ENCODE assay signal across 8 mouse cellular contexts in the genomic region with DNA sequence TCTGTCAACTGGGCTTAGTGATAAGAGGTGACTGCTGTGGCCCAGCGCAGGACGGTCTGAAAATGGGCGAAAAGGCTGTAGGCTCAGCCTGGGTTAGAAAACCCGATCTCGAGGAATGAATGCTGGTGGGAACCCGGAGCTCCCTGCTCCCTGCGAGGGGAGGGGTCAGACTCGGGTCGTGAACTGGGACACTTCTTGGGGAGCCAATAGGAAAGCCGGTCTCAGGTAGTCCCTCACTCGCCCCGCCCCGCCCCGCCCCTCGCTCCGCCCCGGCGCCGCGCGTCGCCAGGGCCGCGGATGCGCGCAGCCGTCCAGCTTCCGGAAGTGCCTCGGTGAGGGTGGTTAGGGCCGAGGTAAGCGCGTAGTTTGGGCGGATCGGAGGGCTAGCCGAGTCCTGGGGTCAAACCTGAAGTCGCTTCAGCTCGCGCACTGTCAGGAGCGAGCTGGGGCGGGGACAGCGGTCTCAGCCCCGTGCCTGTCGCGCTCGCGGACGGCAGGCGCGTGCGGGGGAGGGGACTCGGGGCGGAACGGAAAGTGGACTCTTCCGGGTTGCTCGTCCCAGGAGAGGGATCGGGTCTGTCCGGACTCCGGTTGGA. TPM values are rescaled to one million over a fixed set of nuclear protein-coding genes. Genes with fewer than 3 reads are reported as not detected.
DNase-seq lines count a peak whose midpoint lies in the region; ATAC-seq and TF ChIP-seq lines count a peak whose summit lies in the region.

Gene Zkscan6, plus strand, starts transcription at position 267 of the 596 bp plus-strand sequence.

- H3K27ac ChIP-seq in ES-E14 (ENCODE audit: insufficient read depth, low read depth, low read length, poor library complexity, severe bottlenecking), result peak within 1 kb of the TSS; percentile 85
- H3K27ac ChIP-seq in forebrain, embryonic 16.5 days (ENCODE audit: low read length), result peak within 1 kb of the TSS; percentile 67; the same call in 1 of the 2 replicates
- H3K27ac ChIP-seq in lung, embryonic 15.5 days, result peak within 1 kb of the TSS; percentile 92

- peak within 1 kb of the TSS; percentile 90 to 94 for H3K4me3 ChIP-seq in ES-E14 (ENCODE audit: insufficient read depth in 1 of 2, low read depth in 1 of 2, low read length in 2 of 2, poor library complexity in 1 of 2, severe bottlenecking in 1 of 2)
- peak within 1 kb of the TSS; percentile 91 for H3K4me3 ChIP-seq in forebrain, embryonic 16.5 days (replicated peaks; ENCODE audit: low read length)
- peak within 1 kb of the TSS; percentile 85 for H3K4me3 ChIP-seq in lung, embryonic 15.5 days

- H3K9ac ChIP-seq in ES-E14 (ENCODE audit: insufficient read depth, low read depth, low read length, poor library complexity, severe bottlenecking), result peak within 1 kb of the TSS; percentile 94
- peak within 1 kb of the TSS; percentile 86 for H3K9ac ChIP-seq in forebrain, embryonic 16.5 days (replicated peaks; ENCODE audit: low read depth, low read length)
- peak within 1 kb of the TSS; percentile 79 for H3K9ac ChIP-seq in lung, embryonic 15.5 days

- under 1% methylated on average over 55 of the region's 58 CpGs for WGBS in forebrain, embryonic 16.5 days
- WGBS in lung, embryonic 15.5 days, result under 1% methylated on average over 57 of the region's 58 CpGs

- ATAC-seq in forebrain, embryonic 16.5 days, result peak; percentile 97
- ATAC-seq in lung, embryonic 15.5 days (ENCODE audit: borderline replicate concordance, extremely low read depth, low FRiP score, low TSS enrichment), result peak; percentile 99

- in situ Hi-C loops in ES-E14 (cut with MboI; ENCODE audit: low sequenced_read_pairs in 2 of 2, unreplicated experiment in 2 of 2), result loop anchor here in 1 of 2 experiments (25.0 kb wide), 1 partner anchor 1230 kb away; the partner anchor contains the start of gene Tmem220

- peaks cover 0 to 2% of the 10 kb centered on the region in 2 experiments; a peak in 1 of 4 replicates for H3K4me1 ChIP-seq in ES-E14 (ENCODE audit: control insufficient read depth in 2 of 2, insufficient read depth in 2 of 2, low read length in 2 of 2, poor library complexity in 1 of 2)
- peaks cover 23% of the 10 kb centered on the region for H3K4me1 ChIP-seq in forebrain, embryonic 16.5 days (replicated peaks; ENCODE audit: control insufficient read depth, insufficient read depth, low read length)
- H3K4me1 ChIP-seq in lung, embryonic 15.5 days, result peaks cover 7% of the 10 kb centered on the region

- H3K36me3 ChIP-seq in ES-E14 (ENCODE audit: control insufficient read depth, insufficient read depth, low read length, poor library complexity, severe bottlenecking), result no peaks in the 10 kb centered on the region
- no peaks in the 10 kb centered on the region for H3K36me3 ChIP-seq in forebrain, embryonic 16.5 days (ENCODE audit: control insufficient read depth, insufficient read depth)
- no peaks in the 10 kb centered on the region for H3K36me3 ChIP-seq in lung, embryonic 15.5 days

- DNase-seq in ES-E14 (ENCODE audit: low read depth, low spot score), result peak; percentile 91
- peak; percentile 92 for DNase-seq in cerebellum, adult 11-12 months
- peak; percentile 86 for DNase-seq in heart, postnatal 4 days
- peak; percentile 81 to 84 for DNase-seq in layer of hippocampus, adult 8-10 months (ENCODE audit: low spot score in 2 of 2)
- DNase-seq in ovary, adult 18-20 months (ENCODE audit: low spot score), result peak; percentile 85
- DNase-seq in thymus, postnatal 0 days (ENCODE audit: low spot score), result peak; percentile 90

- H3K9me3 ChIP-seq in ES-E14 (ENCODE audit: control insufficient read depth, insufficient read depth, low read depth, low read length), result no peaks in the 10 kb centered on the region
- H3K9me3 ChIP-seq in forebrain, embryonic 16.5 days (ENCODE audit: control insufficient read depth, low read length), result no peaks in the 10 kb centered on the region
- H3K9me3 ChIP-seq in lung, embryonic 15.5 days, result no peaks in the 10 kb centered on the region

- peak within 1 kb of the TSS; percentile 68 for H3K4me2 ChIP-seq in forebrain, embryonic 16.5 days (ENCODE audit: low read length)
- H3K4me2 ChIP-seq in lung, embryonic 15.5 days, result peak within 1 kb of the TSS; percentile 90

- no peaks in the 10 kb centered on the region for H3K27me3 ChIP-seq in forebrain, embryonic 16.5 days (replicated peaks; ENCODE audit: control insufficient read depth, insufficient read depth, low read length)
- H3K27me3 ChIP-seq in lung, embryonic 15.5 days, result no peaks in the 10 kb centered on the region

TF ChIP-seq in ES-E14, 5 proteins besides CTCF, POLR2A, EP300 and RAD21:
- no peak for TF ChIP-seq CHD2 (IDR thresholded peaks at IDR 0.05; ENCODE audit: low read depth, low read length)
- TF ChIP-seq ZC3H11A (IDR thresholded peaks at IDR 0.05; ENCODE audit: borderline replicate concordance, low read depth, low read length), result no peak
- peak; percentile 42; the same call in 1 of the 2 replicates for TF ChIP-seq HCFC1 (IDR thresholded peaks at IDR 0.05; ENCODE audit: borderline replicate concordance, insufficient read depth, low read length)

RNA-seq across cellular contexts. Expression of gene Zkscan6, which starts in this region (rescaled TPM):
- 6.3 and 6.8 TPM in 2 replicates for total RNA-seq in ES-E14 (2012; rRNA removed)
- 26.3 and 27.9 TPM in 2 replicates for polyA plus RNA-seq in forebrain, embryonic 16.5 days (2015; fragmentation: Nextera tagmentation; extraction: Ambion mirVana)
- total RNA-seq in heart, postnatal 4 days (2021), result 1 to 10 TPM; 7.0 to 7.3 TPM
- total RNA-seq in layer of hippocampus, adult 8-10 months (2022), result 10 to 100 TPM; 14.6 to 16.0 (median 15.5) TPM
- polyA plus RNA-seq in lung, embryonic 15.5 days (2015; fragmentation: Nextera tagmentation; extraction: Ambion mirVana), result 15.5 and 15.8 TPM in 2 replicates
- 21.3 and 21.8 TPM in 2 replicates for polyA plus RNA-seq in thymus, postnatal 0 days (2015; fragmentation: Nextera tagmentation; extraction: Ambion mirVana)

Comparison
In these comparisons a context has a peak if more than half of its experiments do, and no peak if none do; other contexts are left out.
1. Peak in every context shown above with its lines: DNase-seq, ATAC-seq, H3K4me3 ChIP-seq and H3K27ac ChIP-seq.